Mouse (Mus musculus): ENCODE data around the gene Ptger3. TPM values are rescaled to one million over a fixed set of nuclear protein-coding genes. Genes with fewer than 3 reads are reported as not detected.

The Ptger3 gene
- total RNA-seq, 2 experiments from 2014 or later = 0.48 to 0.88 TPM

DNA sequence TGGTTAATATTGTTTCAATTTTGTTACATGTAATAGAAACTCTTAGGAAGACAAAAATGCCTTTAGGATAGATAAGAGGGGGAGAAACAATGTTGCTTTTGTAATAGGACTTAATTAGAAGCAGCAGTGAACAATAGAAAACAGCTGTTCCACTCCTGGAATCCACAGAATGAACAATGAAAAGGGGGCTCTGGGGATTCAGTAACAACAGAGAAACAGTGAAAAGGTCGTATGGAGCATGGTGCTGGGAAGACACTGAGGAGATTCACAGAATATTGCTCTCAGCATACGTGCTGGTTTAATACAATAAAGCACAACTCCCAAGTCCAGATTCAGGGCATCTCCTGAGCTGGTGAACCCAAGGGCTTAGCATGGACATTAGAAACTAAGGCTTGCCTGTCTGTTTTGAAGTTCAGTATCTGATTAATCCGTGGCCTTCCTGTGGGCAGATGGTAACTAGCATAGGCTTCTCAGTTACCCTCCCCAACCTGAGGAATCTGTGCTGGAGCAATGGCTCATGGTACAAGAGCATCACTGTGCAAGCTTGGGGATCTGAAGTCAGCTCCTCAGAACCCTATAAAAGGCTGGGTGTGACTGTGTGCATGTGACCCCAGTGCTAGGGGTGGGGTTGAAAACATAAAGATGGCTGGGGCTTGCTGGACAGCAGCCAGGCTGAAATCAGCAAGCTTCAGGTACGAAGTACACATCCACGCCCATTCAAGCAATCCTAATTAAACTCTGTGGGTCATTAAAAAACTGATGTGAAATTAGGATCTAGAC lies 16.1 kb downstream of the Ptger3 start:
- no peak for DNase-seq

DNA sequence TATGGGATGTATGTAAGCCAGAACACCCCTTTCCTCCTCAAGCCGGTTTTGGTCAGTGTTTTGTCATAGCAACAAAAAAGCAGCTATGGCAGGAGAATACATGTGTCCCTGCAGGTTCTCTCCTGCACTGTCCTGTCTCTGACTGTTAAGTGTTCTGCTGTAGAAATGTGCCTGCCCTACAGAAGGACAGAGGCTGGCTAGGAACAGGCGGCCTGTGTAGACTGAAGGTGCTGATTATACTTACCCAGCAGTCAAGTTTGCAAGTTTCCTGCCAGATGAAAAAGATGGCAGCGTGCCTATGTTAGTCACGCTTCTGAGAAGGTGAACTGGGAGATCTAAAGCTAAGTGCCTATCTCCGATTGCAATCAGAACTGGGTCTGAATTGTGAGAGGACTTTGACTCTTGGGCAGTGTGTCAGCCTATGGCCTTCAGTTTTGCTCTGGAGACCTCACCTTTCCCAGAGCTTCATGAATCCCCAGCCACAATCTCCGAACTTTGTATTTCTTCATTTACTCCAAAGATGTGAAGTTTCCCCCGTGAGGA lies 31.2 kb downstream of the Ptger3 start:
- no peak for DNase-seq

DNA sequence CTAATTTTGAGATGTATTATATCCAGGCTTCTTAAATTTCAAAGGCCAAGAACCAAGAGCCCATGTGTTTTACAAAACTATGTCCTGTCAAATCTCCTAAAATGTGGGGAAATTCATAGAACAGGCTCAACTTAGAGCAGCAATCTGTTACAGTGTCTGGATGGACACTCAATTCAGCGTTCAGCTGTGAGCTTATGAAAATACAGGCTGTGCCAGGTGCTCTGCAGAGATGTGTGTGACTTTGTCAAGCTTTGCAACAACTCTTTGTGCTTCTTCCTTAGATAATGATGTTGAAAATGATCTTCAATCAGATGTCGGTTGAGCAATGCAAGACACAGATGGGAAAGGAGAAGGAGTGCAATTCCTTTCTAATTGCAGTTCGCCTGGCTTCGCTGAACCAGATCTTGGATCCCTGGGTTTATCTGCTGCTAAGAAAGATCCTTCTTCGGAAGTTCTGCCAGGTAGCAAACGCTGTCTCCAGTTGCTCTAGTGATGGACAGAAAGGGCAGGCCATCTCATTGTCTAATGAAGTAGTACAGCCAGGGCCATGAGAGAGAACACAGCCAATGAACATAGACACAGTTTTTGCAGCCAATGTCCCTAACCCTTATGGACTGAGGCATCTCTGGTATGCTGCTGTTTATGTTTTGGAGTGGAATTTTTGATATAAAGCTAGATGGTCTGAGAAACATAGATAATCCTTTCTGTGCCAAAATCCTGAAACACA lies 38.2 kb downstream of the Ptger3 start:
- DNase-seq = no peak

- no peak for DNase-seq
These were observed 38.7 kb downstream of the Ptger3 start for GRCm38 (mm10) chr3:157605411-157605740.

- no peak for DNase-seq
These were observed 46.9 kb downstream of the Ptger3 start for GRCm38 (mm10) chr3:157613542-157613941.

DNA sequence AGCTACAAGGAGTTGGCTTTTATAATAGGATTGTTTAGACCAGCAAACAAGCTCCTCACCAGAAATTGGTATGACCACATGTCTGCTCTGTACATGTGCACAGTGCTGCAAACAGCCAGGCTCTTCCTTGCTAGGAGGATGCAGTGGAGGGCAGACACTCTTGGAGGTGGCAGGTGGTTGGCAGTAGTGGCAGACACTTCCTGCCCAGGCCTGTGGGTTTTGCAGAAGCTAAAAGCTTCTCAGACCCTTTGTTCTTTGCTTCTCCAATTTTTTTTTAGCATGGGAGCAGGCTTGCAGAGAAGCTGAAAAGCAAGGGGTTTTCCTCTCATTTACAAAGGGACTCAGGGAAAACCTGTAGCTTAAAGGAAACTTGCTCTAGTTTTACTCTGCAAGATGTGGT lies 50.3 kb downstream of the Ptger3 start:
- DNase-seq = no peak

DNA sequence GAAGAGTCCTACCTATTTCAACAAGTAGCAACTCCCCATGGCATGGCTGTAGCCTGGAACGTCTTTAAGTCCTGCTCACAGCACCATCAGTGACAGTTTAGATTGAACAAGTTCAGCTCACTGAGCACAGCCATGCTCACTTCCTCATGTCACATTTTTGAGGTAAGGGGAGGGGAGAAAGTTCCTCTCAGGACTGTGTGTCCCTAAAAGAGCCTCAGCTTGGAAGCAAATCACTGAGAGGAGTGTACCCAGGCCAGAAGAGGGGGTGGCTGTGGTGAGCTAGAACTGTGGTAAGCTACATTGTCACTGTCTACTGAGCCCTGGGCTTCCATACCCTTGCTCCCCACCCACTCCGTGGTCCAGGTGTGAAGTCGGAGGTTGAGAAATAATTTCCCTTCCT lies 60.7 kb downstream of the Ptger3 start:
- no peak for DNase-seq

GRCm38 (mm10) chr3:157630671-157631070 lies 64.0 kb downstream of the Ptger3 start:
- DNase-seq = no peak

GRCm38 (mm10) chr3:157631383-157631782 lies 64.7 kb downstream of the Ptger3 start:
- no peak for DNase-seq

DNA sequence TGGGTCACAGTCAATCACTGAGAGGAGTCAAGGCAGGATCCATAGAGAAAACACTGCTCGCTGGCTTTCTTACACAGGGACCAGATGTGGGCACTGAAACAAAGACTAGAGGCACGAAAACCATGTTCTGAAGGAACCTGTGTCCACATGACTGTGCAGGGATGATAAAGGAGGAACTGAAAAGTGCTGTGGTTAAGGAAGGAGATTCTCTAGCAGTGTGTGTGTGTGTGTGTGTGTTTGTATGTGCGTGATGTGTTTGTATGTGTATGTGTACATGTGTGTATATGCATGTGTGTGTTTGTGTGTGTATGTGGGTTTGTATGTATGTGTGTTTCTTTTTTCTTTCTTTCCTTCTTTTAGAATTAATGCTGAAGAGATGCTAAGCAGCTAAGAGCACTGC lies 67.7 kb downstream of the Ptger3 start:
- no peak for DNase-seq

DNA sequence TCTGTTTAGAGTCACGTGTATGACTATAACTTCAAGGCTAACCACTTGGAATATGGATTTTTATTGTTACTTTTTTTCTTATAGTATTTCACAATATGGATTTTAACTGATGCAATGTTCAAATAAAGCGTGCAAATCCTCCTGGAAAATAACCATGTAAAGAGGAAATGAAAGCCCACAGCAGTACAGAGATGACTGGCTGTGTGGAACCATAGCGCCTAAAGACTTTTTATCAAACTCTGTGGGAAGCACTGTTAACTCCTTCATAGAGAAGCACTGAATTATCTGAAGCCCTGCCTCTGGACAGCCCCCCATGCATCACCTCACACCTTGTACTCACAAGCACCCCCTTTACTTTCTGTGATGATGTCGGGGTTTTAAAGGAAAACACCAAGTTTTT lies 69.0 kb downstream of the Ptger3 start:
- no peak for DNase-seq

DNA sequence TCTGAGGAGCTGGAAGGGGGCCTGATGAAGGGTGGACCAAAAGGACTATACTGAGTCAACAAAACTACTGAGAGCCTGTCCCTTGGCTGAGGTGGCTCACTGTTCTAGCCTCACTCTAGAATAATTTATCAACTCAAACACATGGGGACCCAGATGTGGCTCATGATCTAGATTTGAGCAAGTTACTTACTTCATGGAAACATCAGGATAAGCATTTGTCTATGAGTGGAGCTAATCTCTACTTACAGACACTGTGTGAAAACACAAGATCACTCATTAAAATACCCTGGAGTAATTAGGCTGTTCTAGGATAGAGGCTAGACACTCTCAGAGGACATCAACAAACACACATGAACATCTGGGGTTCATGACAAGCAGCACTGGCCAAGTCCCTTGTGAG lies 70.2 kb downstream of the Ptger3 start:
- DNase-seq = no peak

DNA sequence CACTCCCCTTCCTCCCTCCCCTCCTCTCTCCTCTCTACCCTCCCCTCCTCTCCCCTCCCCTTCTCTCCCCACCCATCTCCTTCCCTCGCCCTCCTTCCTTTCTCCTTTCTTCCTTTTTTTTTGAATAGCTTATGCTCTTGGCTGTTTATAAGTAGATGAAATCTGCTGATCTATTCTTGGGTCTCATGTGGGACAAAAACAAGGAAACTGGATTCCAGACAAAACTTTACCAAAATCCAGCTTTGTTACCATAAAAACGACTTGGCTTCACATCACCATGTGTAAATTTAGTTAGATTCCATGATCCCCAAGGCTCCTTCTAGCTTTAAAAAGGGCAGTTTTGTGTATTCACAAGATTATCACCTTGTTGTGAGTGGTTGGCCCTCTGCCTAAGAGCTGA lies 70.6 kb downstream of the Ptger3 start:
- no peak for DNase-seq

GRCm38 (mm10) chr3:157641634-157642033 lies 74.9 kb downstream of the Ptger3 start:
- DNase-seq = no peak

DNA sequence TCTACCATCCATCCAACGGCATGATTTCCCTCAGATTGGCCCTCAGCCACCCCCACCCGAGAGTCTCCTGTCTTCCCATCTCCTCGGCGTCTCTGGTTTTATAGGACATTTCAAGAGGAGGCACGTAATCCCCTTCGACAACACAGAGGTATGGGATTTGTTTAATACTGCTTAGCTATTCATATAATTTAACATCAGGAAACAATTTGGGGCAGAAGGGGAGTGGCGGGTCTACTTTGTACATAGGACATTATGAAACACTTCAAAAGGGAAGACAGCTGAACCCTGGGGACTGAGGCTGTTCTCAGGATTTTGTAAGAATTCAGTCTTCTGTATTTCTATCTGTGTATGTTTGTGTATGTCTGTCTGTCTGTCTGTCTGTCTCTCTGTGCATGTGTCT lies 94.9 kb downstream of the Ptger3 start:
- no peak for DNase-seq

GRCm38 (mm10) chr3:157664486-157665041 lies 97.9 kb downstream of the Ptger3 start:
- no peak for DNase-seq

DNA sequence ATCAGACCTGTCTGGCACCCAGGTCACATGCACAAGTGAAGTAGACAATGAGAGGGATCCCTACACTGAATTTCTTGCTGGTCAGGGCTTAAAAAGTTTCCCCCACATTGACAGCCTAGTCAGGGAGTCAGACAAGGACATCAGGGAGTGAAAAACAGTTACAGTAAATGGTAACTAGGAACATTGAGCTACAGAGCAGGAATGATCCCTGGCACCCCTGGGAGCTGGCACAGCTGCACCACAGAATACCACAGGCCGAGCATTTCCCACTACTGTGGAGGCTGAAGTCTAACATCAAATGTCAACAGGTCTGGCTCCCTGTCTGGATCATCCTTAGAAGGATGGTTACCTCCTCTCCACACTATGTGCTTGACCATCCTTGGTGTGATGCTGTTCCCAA lies 98.8 kb downstream of the Ptger3 start:
- DNase-seq = no peak

- no peak for DNase-seq
These were observed 99.5 kb downstream of the Ptger3 start for GRCm38 (mm10) chr3:157666142-157666541.

- no peak for DNase-seq
These were observed 119.4 kb downstream of the Ptger3 start for GRCm38 (mm10) chr3:157686105-157686504.

DNA sequence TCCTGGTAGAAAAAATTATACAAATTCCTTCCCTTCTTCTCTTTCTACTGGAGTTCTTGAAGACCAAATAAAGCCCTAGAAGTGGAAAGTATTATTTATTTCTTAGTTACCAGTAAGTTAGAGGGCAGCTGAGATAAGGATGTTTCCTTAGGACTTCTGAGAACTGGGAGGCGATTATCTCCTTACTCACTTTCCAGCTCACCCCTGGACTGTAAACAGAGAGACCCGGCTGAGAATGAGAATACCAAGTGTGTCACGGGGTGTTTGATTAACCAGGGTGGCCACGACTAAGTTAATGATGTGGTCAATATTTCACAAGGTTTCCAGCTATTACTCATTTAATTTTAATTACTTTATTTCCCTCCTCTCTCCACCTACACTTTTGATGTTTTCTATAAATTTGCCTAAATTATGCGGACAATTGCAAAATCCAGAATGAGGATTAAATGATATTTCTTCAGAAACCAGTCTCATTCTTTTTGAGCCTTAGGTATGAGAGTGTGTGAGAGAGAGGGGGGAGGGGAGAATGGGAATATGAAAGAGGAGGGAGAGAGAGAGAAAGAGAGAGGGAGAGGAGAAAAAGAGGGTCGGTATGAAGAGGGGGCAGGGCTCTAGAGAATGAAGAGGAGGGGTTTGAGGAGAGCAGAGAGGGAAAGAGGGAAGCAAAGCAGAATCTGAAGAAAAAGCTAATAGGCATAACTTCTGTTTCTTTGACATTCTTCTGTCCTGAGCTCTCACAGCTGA lies 121.9 kb downstream of the Ptger3 start:
- DNase-seq = no peak

All from heart, postnatal 4 days (tissue).